Mouse (Mus musculus) right cerebral cortex, postnatal 4 days (tissue): ENCODE results near the gene Slc37a1.

Experiments used
- DNase-seq: peaks from one replicate; pipeline ENCODE4 v3.0.0-alpha.2; 2022

The Slc37a1 gene

DNA sequence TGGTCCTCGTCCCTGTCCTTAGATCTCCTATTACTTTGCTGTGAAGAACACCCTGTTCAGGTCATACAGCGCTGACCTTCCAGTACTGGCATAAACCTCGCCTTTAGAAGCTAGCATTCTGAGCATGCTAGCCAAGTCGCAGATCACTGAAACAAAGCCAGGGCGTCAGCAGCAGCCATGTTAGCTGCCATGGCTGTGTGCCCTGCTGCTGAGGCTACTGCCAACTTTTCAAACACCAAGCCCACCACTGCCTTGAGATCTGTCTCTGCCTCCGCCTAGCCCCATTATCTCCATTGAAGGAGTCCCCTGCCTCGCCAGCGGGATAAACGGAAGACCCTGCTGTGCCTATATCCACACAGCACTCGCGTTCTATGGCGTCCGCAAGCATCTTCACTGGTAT lies 74.0 kb downstream of the Slc37a1 start:
- DNase-seq = peak; percentile 60

DNA sequence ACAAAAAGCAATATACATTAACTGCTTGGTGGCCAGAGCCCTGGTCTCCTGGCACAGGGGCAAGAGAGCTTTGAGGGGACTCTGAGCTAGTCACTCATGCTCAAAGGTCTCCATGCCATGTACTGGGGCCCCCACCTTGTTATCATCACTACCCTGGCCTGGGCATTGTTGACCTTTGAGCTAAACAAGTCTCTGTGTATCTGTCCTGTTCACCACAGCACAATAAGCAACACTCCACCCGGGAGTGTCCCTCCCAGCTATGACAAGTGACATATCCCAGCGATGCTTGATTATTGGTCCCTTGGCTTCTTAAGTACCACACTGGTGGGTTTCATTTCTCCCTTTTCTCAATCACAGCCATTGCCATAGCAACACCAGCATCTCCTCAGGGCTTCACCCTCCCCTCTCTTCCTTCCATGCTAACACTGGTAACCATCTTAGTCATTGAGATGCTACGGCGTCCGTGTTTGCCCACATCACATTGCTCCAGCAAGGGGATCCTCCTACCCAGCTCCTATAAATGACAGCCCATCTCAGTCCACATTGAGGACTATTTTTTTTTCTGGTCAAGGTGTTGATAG lies 79.1 kb downstream of the Slc37a1 start:
- DNase-seq = no peak

DNA sequence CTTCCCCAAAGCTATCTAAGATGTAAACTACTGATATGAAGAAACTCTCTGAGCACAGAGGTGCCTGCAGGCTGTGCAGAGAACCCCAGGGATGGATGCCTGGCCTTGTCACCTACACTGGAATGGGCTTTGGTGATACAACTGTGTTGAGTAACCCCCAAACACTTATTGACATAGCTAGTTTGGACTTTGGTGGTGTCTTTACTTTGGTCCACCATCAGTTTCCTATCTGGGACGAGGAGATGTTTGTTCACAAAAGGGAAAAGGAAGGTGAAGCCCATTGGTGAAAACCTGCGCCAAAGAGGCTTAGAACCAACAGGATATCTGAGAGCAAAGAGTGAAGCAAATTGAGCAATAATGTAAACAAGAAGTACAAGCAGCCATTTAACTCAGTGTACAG lies 83.6 kb downstream of the Slc37a1 start:
- DNase-seq = no peak

DNA sequence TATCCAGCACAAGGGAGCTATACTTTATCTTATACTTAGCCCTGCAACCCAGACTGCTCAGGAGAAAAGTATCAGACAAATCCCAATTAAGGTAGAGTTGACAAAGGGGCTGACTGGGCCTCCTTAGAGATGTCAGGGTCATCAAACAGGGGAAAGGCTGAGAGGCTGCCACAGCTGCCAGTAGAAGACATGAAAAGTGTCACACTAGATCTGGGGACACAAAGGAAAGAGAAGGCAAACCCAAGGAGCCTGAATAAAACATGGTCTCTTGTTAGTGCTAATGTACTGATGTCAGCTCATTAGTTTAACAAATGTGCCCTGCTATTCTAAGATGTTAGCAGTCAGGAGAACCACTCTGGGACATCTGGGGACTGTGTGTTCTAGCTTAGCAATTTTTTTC lies 84.3 kb downstream of the Slc37a1 start:
- no peak for DNase-seq

DNA sequence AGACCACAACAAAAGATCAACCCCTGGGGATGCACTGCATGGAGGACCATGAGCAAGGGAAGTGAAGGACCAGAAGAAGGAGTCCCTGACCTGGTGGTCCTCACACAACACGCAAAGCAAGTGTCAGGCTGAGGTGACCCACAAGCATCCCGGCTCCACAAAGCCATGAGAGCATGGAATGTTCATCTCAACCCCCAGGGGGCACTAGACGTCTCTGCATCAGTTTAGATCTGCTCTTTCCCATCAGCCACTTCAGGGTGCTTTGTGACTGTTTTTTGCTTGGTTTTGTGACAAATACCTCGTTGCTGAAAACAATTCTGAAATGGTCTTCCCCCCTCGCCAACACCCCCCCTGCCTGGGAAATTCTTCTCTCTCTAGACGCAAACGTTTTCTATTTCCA lies 91.4 kb downstream of the Slc37a1 start:
- peak; percentile 73 for DNase-seq

DNA sequence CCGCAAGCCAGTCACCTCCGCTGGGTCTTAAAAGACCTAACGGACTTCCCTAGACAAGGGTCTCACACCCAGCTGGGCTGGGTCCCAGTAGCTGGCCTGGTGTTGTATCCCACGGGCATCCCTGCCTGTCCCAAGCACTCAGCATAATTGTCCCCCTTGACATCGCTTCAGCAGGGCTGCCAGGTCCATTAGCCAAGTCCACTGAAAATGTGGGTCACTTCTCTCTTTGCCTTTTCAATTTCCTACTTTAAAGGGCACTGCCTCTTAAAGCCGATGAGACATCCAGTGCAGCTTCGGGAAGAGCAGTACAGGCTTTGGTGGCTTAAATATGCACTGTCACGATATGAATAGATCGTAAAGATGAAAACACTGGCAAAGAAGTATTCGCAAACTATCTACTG lies 91.8 kb downstream of the Slc37a1 start:
- DNase-seq = peak; percentile 40

DNA sequence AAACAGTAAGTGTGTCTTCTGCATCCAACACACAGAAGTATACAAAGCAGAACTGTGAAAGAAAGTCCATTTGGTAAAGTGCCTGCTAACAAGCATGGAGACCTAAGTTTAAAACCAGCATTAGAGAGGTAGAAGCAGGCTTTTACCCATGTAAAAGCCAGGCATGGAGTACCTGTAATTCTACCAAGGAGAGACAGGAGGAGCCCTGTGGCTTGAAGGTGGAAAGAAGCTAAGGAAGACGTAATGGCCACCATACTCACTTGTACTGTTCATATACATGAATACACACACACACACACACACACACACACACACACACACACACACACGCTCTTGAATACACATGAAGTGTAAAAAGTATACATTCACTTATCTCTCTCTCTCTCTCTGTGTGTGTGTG lies 92.5 kb downstream of the Slc37a1 start:
- no peak for DNase-seq

DNA sequence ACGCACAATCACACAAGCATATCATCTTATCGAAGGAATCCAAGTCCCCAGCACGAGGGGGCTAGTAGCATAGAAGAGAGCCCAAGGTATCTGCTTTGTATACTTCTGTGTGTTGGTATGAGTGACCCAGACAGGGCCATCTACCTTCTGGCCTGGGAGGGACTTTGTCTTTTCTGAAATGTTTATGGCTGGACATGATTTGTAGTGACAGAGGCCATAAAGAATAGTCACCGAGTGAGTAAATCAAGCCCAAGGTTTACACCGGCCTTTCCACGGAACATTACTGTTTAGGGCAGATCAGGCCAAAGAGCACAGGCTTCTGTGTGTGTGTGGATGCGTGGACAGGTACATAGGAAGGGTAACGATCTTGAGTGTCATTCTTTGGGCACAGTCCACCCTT lies 93.3 kb downstream of the Slc37a1 start:
- no peak for DNase-seq

DNA sequence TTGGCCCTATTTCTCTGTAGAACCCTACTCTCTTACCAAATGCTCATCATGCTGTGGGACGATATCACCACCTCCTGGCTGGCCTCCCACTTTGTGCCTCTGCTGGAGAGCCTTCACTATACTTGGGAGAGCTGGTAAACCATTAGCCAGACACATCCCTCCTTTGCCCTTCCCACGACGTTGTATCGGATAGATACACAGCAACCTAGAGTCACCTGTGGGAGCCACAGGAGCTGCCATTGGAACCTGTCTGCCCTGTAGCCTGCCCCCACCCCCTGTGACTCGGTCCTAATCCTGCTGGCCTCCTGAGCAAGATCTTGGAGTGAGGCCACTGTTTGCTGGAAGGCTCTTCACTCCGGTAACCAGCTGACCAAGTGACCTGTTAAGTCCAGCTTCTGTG lies 96.7 kb downstream of the Slc37a1 start:
- DNase-seq = no peak

DNA sequence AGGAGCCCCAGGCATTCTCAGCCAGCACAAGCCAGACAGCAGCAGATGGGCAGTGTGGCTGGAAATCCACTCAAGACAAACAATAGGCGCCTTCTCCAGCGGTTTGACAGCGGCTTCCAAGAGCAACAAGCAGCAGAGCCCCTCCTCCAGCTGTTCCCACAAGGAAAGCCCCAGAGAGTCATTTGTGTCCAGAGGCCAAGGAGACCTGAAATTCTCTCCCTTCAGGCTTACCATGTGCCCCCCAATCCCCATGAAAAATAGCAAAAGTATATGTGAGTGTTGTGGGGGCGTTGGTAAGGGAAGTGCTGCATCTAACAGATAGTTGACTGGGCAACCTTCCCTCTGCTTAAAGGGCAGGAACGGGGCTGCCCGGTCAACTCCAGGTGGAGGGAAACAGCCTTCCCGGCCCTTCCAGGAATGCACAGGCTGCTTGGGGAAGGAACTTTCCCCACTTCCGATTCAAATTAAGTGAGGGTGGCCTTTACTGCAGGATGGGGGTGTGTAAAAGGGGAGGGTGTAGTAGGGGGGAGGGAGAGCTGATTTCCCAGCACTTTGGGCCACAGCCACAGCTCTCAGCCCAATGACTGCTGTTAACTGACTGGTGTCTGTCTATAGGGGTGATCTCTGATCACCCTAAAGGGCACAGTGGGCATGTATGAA lies 98.5 kb downstream of the Slc37a1 start:
- no peak for DNase-seq

DNA sequence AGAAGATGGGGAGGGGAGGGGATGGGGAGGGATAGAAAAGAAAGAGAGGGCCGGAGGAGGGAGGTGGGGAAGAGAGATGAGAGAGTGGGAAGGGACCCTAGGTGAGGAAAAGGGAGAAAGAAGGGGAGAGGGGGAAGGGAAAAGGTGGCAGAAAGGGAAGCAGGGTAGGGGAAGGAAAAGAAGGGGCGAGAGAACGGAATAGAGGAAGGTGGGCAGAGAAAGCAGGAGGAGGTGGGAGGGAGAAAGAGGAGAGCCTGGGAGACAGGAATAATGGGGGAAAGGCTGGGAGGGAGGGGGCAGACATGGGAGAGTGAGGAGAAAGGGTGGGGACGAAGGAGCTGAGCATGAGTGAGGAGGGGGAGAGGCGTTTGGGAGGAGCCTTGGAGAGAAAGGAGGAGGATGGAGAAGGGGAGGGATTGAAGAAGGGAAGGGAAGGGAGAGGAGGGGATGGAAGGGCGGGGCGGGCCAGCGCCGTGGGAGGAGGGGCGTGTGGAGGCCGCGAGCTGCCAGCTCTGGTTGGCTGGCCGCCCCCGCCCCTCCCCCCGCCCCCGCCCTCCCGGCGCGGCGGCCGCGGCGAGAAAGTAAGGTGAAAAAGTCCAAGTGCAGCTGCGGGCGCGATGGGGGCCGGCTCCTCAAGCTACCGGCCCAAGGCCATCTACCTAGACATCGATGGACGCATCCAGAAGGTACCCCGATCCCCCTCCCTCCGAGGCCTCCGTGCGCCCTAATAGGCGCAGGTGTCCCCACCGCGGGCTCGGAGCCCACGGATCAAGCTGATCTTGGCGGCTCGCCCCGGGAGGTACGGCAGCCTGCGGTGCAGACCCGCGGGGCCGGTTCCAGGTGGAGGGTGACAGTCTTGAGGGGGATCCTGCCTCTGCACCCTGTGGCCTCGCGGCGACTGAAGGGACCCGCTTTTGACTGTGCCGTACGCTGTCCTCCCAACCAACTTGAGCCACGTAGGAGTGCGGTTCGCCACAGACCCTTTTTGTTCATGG lies 99.4 kb downstream of the Slc37a1 start, which contains the start of gene Pde9a:
Gene Pde9a, plus strand, starts transcription at position 540 of the 995 bp plus-strand sequence.
- DNase-seq = peak; percentile 82

DNA sequence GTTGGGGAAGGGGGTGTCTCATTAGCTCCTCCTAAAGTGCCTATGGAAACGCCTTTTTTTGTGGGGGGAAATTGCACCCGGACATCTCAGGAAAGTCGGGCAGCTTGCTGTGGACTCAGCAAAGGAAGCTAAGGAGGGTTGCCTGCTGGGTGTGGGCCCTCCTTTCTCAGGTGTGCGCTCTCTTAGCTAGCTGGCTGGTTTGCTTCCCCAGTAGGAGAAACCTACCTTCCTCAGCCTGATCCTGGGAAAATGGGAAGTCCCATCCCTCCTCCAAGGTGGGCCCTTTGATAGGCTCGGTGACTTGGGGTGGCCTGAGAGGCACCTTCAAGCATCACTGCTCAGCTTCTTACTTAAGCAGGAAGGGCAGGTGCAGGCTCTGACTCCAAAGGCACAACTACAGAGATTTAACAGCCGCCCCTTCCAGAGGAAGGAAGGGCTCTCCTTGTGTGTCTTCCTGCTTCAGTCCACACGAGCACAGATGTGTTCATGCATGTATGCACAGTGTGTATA lies 100.2 kb downstream of the Slc37a1 start:
- no peak for DNase-seq

DNA sequence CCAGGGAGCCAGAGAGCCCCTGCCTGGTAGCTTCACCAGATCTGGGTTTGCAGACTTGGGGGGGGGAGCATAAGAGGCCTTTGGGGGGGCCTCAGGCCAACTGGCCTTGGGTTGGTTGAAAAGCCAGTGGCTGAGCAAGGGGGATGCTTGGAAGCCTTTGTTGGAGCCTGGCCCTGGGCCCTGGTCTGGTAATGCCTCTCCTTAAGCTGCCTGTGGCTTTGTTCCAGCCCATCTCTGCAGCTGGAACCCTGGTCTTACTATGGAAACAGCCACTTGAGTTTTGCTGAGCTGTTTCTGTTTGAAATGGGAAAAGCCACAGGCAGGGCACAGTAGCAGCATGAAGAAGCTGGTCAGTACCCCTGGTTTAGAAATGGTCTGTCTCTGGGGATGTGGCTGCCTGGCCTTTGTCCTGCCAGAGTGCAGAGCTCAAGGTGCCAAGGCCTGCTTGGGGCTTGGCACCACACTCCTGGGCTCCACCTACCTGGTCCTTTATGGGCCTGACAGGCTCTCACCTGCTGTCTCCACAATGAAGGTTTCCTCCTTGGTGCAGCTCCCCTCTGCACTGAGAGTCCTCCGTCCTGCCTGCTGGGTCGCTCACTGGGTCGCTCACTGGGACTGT lies 102.9 kb downstream of the Slc37a1 start:
- DNase-seq = no peak

DNA sequence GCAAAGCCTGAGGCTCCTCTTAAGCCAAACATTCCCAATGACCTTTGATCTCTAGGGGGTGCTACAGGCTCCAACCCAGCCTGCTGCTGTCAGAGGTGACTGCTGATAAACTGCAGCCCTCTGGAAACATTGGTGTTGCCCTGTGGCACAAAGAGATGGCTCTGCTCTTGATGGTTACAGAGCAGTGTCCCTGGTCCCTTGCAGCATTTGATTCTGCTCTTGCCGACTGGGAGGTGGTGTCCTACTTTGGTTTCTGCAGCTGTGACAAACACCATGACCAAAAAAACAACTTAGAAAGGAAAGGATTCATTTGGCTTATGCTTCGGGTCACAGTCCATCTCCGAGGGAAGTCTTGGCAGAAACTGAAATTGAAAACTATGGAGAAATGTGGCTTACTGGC lies 104.9 kb downstream of the Slc37a1 start:
- no peak for DNase-seq

DNA sequence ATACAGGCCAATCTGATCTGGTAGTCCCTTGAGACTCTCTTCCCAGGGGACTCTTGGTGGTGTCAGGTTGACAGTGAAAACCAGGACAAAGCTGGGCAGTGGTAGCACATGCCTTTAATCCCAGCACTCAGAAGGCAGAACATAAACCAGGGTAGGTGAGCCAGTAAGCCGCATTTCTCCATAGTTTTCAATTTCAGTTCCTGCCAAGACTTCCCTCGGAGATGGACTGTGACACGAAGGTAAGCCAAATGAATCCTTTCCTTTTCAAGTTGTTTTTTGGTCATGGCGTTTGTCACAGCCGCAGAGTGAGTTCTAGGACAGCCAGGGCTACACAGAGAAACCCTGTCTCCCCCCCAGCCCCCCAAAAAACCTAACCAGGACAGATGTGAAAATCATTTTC lies 105.4 kb downstream of the Slc37a1 start:
- no peak for DNase-seq

DNA sequence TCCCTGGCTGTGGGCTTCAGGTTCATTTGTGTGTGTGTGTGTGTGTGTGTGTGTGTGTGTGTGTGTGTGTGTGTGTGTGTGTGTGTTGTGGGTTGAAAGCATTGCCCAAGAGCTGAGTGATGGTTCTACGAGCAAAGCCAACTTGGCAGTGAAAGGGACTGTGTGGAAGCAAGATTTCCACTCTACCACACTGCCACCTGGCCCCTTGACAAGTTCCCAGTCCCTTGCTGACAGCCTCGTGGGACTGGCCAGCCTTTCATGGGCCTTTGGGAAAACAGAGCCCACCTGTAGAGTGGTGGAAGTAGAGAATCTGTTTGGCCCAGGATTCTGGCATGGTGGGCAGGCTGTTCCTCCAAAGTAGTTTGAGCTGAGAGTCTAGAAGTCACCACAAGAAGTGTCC lies 107.2 kb downstream of the Slc37a1 start:
- no peak for DNase-seq

DNA sequence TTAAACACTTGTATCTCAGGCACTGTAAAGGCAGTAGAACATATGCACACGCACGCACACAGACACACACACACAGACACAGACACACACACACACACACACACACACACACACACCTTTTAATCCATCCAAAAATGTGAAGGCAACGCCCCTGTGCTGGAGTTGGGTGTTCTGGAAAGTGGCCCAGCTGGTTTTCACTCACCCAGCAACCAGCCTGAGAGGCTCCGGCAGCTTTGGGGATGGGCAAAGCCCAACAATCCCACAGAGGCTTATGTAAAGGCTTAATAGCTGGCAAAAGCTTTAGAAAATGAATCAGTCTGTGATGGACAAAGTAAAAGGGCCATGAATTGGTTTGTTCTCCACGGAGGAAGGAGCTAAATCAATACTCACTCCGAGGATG lies 113.7 kb downstream of the Slc37a1 start:
- no peak for DNase-seq
